Mouse (Mus musculus) layer of hippocampus, adult 8-10 months (tissue): Measurements from ENCODE around the gene Apol7e. TPM values are rescaled to one million over a fixed set of nuclear protein-coding genes. Genes with fewer than 3 reads are reported as not detected.
A peak's percentile ranks its signal among the peaks of the same experiment; 100 is the strongest.
"Not testable (repeated sequence)": the region's sequence is repeated elsewhere in the genome, so short reads cannot be mapped to it uniquely, and the experiment has no call there.

Experiments
- DNase-seq, 2 experiments: peaks; one replicate each; pipeline ENCODE4 v3.0.0; 2022; ENCODE audit warnings: low spot score in 2 of 2
- total RNA-seq, 4 experiments: library from RNA; stranded (reverse); gene quantifications; 2 replicates each; pipeline ENCODE4 v1.2.4; 2022

The Apol7e gene
- total RNA-seq = not detected

DNA sequence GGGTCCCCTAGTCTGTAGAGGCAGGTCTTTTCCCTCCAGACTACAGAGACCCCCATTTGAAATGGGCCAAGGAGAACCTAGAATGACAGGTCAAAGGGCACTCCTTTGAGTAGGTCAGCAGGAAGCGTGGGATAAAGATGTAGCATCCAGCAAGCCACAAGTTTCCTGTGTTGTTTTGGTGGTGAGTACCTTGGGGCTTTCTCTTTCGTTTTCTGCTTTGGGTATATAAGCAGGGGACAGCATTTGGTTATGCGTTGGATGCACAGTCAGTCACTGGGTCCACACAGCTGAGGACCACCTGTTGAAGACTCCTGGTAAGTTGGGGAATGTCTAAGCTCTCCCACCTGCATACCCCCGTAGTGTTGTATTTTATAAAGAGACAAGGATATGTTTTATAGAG, at the start of gene Apol7e:
Apol7e (plus strand) TSS at position 202 of the 400 bp plus-strand sequence.
- DNase-seq = not testable (repeated sequence)

DNA sequence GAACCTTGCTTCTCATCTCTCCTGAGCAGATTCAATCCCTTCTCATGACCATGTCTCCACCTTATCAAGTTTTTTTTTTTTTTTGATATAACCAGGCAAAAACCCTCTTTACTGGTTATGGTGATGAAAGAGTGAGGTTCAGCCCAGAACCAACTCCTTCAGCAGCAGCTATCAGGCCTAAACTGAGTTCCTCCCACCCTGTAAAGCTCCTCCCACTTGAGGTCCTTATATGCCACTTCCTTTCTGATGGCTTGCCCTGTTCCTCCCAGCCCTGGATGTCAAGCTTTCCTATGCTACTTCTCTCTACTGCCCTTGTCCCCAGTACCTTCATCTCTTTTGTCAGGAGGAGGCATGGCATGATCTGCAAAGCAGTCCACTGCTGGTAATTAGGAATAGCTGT, 47.5 kb upstream of the Apol7e start:
- not testable (repeated sequence) for DNase-seq

DNA sequence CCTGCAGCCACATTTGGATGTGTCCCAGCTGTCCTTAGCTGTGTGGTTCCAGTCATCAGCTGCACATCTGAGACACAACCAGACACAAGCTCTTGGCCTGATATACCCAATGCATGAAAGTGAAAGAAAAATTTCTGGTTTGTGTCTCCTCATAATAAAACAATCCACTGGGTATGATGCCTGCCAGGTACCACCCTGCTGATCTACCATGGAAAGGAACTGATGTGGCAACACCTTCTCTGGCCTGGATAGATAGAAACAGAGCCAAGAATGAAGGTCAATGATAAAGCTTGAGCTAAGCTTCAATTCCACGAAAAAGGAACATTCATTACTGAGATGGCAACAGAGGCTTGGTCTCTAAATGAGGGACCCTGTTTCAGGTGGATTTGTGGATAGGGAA, 38.9 kb upstream of the Apol7e start:
- not testable (repeated sequence) for DNase-seq

DNA sequence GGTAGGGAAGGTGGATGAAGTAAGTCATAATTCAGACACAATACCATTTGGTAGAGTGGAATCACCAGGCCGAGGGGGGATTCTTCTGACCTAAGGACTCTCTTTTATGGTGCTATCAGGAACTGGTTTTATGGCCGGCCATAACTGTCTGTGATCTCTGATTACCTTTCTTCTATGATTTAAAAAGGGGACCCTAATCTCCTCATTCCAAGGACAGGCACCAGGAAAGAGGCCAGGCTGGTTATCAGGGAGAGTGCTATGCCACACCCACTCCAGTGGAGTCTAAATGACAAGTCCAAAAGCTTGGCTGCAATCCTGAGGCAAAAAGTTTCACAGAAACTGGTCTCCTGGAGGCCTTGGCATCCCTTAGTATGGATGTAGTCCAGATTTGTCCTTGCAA, 36.8 kb upstream of the Apol7e start:
- not testable (repeated sequence) for DNase-seq

DNA sequence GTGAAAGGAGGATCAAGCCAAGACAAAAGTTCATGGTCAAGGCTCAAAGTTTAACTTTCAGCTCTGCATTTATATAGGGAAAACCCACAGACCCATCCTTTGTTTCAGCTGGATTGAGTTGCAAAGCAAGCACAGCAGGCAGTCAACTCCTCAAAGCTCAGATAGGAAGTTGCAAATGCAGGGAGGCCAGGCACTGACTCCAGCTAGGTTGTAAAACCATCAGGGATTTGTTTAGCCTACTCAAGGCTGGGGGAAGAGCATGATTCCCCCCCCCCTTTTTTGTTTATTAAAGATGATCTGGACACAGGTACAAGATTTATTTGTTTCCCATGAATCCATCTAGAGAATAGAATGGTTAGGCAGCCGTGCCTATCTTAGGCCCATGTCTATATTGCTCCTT, 24.6 kb upstream of the Apol7e start:
- not testable (repeated sequence) for DNase-seq

DNA sequence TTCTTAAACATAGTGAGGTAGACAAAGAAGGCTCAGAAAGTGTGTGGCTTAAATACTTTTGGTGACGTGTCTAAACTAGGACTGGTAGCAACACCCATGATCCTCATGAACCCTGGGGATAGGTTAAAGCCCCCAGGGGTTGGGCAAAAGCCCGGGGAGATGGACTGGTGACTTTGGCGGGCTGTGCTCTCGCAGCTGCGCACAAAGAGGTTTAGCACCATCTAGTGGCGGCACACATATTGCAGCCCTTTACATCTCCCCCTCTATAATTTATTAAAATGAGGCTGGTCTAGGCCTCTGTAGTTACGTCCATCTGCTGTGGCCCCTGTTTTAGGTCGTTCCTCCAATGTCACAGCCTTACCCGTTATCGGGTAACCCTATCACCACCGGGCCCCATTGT, 14.7 kb upstream of the Apol7e start:
- DNase-seq = peak in 1 of 2 experiments; percentile 31

DNA sequence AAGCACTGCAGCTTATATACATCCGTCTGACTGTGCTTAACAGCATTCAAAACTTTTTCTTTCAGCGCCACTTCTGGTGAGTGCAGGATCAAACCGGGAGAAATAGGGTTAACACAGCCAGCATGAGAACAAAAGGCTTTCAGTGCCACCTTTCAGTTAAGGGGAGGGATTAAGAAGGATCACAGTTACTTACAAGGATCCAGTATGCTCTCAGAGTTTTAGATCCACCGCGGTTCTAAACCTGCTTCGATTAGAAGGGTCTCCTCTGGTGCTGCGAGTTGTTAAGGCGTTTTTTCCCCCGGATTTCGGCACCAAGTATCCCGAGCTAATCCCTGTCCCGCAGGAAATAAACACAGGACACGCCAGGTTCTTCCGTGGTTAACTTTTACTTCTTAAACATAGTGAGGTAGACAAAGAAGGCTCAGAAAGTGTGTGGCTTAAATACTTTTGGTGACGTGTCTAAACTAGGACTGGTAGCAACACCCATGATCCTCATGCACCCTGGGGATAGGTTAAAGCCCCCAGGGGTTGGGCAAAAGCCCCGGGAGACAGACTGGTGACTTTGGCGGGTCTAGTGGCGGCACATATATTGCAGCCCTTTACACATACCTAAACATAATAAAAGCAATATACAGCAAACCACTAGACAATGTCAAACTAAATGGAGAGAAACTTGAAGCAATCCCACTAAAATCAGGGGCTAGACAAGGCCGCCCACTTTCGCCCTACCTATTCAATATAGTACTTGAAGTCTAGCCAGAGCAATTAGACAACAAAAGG, 6.9 kb upstream of the Apol7e start:
- DNase-seq = not testable (repeated sequence)

DNA sequence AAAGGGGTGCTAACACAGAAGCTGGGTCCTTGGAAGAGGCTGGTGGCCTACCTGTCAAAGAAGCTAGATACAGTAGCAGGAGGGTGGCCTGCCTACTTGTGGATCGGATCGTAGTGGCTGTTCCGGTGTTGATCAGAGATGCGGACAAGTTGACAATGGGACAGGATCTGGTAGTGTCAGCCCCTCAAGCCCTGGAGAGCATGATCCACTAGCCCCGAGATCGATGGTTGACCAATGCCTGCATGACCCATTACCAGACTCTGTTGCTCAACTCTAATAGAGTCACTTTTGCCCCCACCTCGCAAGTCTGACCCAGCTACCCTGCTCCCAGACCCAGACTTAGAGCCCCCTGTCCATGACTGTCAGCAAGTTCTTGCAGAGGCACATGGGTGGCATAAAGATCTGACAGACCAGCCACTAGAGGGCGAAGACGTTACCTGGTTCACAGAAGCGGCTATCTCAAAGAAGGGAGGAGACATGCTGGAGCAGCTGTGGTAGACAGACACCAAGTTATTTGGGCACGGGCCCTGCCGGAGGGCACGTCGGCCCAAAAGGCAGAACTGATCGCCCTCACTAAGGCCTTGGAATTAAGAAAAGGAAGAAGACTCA, 3.9 kb upstream of the Apol7e start:
- peak in 1 of 2 experiments; percentile 2 for DNase-seq

DNA sequence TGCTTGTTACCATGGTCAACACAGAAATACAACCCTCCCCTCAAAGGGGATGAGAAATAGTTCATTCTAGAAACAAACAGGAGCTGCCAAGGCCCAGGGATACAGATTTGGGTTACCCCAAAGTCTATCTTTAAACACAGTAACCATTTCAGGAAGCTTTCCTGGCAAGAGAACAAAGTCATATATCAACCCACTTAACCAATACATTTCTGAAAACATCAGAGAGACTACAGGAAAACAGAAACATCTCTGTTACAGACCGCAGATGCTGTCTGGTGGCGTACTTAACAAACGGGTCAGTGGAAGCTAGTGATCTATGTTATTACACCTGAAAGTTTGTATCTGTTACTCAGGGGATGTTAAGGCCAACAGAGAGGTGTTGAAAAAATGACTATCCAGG, 6.6 kb downstream of the Apol7e start:
- not testable (repeated sequence) for DNase-seq

DNA sequence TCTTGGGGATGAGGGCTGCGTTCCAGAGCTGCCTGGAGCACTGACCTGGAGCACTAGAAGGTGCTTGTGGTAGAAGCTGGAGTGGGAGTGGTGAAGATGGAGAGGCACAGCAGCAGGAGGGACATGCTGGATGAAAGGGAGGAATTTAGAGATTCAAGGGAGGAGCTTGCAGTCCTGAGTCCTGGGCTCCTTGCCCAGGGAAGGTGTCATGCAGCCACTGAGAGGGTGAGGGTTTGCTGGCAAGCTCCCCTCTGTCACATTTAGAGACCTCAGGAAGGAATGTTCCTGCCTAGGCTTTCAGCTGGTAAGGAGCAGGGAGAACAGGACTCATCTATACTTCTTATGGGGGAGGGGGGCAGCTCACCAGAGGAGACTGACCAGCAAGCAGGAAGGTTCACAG, 10.3 kb downstream of the Apol7e start:
- not testable (repeated sequence) for DNase-seq

DNA sequence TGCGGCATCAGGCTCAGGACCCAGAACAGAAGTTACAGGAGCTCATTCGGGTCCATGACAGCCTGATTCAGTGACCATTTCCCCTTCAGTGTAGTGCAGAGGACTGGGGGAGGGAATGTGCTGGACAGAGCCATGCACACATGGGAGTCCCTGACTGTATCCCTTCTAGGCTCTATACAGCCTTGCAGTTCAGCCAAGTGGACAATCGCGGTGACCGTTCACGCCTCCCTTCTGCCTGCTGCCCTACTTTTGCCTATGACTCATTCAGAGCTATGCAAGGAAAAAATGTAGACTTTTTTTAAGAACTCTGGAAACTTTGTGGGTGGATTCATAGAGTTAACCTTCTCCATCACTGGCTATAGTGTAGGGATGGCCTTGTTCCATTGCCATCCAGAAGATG, 19.6 kb downstream of the Apol7e start:
- DNase-seq = not testable (repeated sequence)

DNA sequence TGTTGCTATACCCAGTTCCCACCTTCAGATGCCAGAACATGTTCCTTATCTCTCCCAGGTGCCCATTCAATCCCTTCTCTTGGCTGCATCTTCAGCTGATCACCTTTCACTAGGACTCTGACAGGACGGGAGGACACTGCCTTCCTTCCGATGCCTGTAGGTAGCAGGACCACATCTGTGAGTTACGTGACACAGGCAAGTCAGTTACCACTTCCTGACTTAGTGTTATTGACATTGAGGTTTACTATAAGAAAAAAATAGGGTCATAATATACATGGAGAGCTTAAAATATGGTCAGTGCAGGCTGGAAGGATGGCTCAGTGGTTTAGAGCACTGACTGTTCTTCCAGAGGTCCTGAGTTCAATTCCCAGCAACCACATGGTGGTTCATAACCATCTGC, 22.9 kb downstream of the Apol7e start:
- DNase-seq = not testable (repeated sequence)

DNA sequence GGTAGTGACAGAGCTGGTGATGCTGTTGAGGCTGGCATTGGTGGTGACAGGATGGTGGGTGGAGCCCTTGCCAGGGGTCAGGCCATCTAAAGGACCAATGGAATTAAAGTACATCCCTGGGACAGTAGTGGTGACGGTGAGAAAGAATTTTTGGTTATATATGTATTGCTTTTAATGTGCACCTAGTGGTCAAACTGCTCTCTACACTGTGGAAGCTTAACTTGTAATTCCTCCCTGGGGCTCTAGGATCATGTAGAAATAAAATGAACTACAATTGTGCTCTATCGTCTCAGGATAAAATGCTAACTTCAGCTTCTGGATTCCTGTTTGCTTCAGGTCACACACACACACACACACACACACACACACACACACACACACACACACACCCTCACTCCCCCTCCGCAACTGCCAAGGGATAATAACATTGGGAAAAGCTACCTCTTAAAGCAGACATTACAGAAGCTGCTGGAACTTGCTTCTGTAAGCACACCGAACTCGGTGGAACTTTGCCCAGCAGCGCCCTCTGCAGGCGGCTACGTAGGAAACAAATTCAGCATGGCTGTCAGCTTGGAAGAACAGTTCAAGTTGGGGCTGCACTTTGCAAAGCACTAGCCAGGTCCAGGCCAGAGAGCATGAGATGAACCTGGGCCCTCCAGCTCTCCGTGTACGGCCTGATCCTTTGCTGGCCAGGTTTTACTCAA, 25.7 kb downstream of the Apol7e start:
- not testable (repeated sequence) for DNase-seq

DNA sequence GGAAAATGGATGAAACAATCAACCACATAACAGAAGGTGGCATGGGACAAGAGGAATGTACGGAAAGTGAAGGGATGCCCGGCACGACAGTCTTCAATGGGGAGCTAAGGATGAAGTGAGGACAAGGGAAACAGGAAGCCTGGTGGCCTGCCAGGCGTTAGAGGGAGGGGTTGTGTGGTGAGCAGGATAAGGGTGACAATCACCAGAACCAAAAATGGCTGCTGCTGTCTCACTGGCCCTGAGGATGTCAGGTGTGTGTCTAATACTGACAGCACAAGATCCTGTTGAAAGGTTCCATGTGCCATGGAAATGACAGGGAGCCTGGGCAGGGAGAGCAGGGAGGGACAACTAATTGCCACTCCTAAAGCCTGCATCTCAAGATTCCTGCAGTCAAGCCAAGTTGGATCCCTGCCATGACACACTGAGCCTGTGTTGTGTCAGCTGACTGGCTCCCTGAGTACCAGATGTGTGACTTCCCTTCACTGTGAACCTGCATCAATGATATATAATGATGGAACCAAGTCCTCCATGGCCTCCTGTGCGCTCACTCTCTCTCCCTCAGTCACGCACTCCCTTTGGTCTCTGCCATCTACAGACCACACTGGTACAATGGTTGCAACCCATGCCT, 26.9 kb downstream of the Apol7e start:
- not testable (repeated sequence) for DNase-seq

DNA sequence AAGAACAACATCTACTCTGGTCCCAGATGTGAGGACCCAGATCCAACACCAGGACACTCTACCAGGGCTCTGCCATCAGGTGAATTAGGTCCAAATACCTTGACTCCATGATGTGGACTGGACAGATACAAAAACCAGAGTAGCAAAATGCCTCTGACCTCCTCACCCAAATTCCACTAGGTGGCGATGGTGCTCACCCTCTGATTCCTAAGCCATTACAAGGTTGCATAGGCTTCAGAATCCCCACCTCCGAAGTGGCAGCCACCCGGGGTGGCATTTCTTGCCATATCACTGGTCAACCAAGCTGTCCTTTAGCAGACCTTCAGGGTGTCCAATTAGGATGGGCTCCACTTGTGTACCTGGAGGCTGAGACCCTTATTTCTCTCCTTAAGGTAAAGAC, 28.5 kb downstream of the Apol7e start:
- DNase-seq = not testable (repeated sequence)

DNA sequence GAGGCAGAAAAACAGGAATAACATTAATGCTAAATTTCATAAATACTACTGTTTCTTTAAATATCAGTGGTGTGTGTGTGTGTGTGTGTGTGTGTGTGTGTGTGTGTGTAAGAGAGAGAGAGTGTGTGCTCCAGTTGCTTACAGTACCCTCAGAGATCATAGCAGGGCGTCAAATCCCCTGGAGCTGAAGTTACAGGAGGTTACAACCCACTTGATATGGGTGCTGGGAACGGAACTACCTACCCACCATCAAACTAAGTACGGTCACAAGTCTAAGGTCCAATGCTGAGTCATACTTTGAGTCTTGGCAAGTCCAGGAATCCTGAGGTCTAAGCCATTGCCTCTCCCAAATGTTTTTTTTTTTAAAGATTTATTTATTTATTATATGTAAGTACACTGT, 29.1 kb downstream of the Apol7e start:
- not testable (repeated sequence) for DNase-seq

DNA sequence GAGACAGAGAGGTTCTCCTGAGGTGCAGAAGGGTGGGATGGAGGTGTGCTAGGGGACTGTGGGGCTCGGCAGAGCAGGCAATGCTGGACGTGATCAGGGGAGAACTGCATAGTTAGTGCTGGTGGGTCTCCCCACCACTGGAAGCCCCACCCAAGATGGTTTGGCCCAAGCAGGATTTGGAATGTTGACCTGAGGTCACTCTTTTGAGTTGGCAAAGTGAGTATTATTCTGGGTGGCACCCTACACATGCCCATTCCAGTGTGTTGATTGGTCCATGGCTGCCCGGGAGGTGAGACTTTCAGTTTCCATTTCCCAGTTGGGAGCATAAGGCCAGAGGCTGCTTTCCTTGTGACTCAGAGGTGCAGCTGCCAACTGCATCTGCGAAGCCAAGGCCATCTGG, 30.1 kb downstream of the Apol7e start, which contains the start of gene Apol9b:
Apol9b (plus strand) TSS at position 301 of the 400 bp plus-strand sequence.
- not testable (repeated sequence) for DNase-seq

DNA sequence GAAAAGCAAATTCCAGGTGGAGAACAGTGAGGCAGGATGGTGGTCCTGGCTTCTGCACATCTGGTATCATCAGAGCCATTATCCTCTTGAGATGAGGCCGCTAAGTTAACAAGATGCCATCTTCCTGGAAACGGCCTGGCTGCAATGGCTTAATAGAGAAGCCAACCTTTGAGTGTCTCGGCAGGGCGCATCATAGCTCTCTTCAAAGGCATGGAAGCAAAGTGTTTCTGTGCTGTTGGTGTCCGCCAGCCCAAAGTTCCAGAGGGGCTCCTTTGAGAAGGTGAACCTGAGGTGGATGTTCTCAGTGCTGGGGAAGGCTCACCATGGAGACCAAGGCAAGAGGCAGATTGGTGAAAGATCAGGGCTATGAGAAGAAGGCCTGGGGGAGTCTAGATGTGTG, 32.9 kb downstream of the Apol7e start:
- DNase-seq = no peak

DNA sequence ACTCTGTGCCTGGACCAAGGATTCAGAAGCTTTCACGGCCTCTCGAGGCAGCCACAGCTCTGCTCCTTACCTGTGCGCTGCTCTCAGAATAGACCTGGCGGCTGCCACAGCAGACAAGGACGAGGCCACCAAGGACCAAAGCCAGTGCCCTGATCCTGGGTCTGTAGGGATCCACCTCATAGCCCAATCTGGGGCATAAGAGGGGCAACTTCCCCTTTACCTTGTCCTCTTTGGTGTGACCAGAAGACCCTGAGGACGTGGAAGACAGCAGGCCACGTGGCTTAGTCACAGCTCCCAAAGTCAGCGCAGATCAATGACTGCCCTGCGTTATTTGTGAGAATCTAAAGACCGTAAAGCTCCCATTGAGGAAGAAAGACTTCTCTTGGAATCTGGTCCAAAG, 34.2 kb downstream of the Apol7e start:
- not testable (repeated sequence) for DNase-seq

DNA sequence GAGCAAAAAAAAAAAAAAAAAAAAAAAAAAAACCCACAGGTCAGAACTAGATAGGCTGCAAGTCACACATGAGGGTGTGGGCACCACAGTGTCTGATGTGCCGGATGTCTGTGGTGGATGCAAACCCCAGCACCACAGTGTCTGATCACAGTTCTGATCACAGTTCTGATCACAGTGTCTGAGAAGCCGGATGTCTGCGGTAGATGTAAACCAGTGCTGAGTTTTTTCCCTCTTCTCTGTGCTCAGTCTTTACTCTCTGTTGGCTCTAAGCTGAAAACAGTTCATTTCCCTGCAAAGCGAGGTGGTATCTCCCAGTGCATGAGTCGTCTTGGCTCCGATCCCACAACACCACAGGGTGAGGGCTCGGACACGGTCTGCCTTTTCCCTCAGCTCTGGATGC, 34.7 kb downstream of the Apol7e start:
- DNase-seq = not testable (repeated sequence)

DNA sequence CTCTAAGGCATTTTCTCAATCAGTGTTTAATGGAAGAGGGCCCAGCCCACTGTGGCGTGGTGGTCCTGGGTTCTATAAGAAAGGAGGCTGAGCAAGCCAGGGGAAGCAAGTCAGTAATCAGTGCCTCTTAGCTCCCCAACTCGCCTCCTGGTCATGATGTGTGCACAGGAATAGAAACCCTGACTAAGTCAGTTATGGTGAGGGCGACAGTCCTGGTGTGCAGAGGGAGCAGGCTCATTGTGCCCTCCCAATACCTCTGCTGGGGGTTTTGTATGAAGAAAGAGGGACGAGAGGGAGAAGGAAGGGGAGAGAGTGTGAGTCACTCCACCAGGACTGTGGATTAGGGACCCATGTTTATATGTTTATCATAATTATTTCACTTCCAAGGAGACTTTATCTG, 35.2 kb downstream of the Apol7e start:
- not testable (repeated sequence) for DNase-seq
